Mouse (Mus musculus): ENCODE data around the gene AC140267.1. TPM values are rescaled to one million over a fixed set of nuclear protein-coding genes. Genes with fewer than 3 reads are reported as not detected.

AC140267.1 gene
- total RNA-seq (2023), result 10 to 100 TPM in 1 of 2 experiments, not detected in 1; 22.0 TPM

GRCm38 (mm10) chr15:80235535-80235934 is at the start of gene AC140267.1:
Gene AC140267.1 (plus strand): TSS chr15:80235835.

GRCm38 (mm10) chr15:80233733-80234509 is 1.7 kb upstream of the AC140267.1 start, which contains the start of gene Mief1:
Gene Mief1 (plus strand): TSS chr15:80234018.

GRCm38 (mm10) chr15:80254847-80255645 is 19.4 kb downstream of the AC140267.1 start, which contains the start of gene Atf4:
Gene Atf4 (plus strand): TSS chr15:80255184.

GRCm38 (mm10) chr15:80263610-80264575 is 28.3 kb downstream of the AC140267.1 start, which contains the start of gene Rps19bp1:
Gene Rps19bp1 (minus strand): TSS chr15:80264315.

Other genes with a start within 250 kb of the AC140267.1 start
- gene Pdgfb, start 220.9 kb upstream of the AC140267.1 start, total RNA-seq (2023), result under 1 TPM; 0.35 to 0.47 TPM
- not detected for gene Syngr1, start 144.5 kb upstream of the AC140267.1 start, total RNA-seq (2023)
- gene Rpl3, start 144.0 kb upstream of the AC140267.1 start, total RNA-seq (2023), result 1,000 to 10,000 TPM; 1,002 to 1,069 TPM
- gene Tab1, start 102.7 kb upstream of the AC140267.1 start, total RNA-seq (2023), result 10 to 100 TPM; 20.0 to 35.2 TPM
- not detected for gene Mgat3, start 62.1 kb upstream of the AC140267.1 start, total RNA-seq (2023)
- 10 to 100 TPM; 47.5 to 50.7 TPM for gene Mief1, start 1.8 kb upstream of the AC140267.1 start, total RNA-seq (2023)
- 100 to 1,000 TPM; 464 to 485 TPM for gene Atf4, start 19.3 kb downstream of the AC140267.1 start, total RNA-seq (2023)
- gene Rps19bp1, start 28.5 kb downstream of the AC140267.1 start, total RNA-seq (2023), result 10 to 100 TPM; 24.9 to 26.2 TPM
- gene Cacna1i, start 51.4 kb downstream of the AC140267.1 start, total RNA-seq (2023), result 10 to 100 TPM; 54.8 to 57.3 TPM

Data from B cell, adult 67 days (primary cell).